Mouse (Mus musculus) liver, embryonic 14.5 days (tissue): ENCODE results near the gene Auts2.

Experiments
- CTCF ChIP-seq: IDR thresholded peaks from 2 replicates; pipeline ENCODE4 v1.5.1; 2016; ENCODE audit warnings: antibody characterized with exemption, low read depth, control low read depth
- EP300 ChIP-seq: IDR thresholded peaks from 2 replicates; pipeline ENCODE4 v1.6.1; 2016; ENCODE audit warnings: antibody characterized with exemption, low read depth

- TF ChIP-seq CTCF (no peak), EP300 (no peak)
Observed at GRCm38 (mm10) chr5:131433291-131433690, 1109.9 kb downstream of the Auts2 start.
